In genomic region chr13:53898351-53898750, GRCm38 (mm10) we compare ENCODE assay signal across 21 mouse cellular contexts.
DNase-seq lines count a peak whose midpoint lies in the region; ATAC-seq and TF ChIP-seq lines count a peak whose summit lies in the region.
"Had no signal": no experiment of that assay in that cellular context is flagged by ENCODE, and none has a peak within 500 bp of the region (broad histone marks: within the 10 kb centered on the region; RNA-seq: fewer than 3 reads in every experiment).

No protein-coding gene starts in this region.

- TF ChIP-seq CTCF in hindbrain, postnatal 0 days (IDR thresholded peaks at IDR 0.05; ENCODE audit: low read depth): no peak
- TF ChIP-seq CTCF in stomach, postnatal 0 days (IDR thresholded peaks at IDR 0.05; ENCODE audit: low read depth): no peak

- no peaks in the 10 kb centered on the region for H3K27me3 ChIP-seq in hindbrain, embryonic 10.5 days (ENCODE audit: insufficient read depth, poor library complexity, severe bottlenecking)
- H3K27me3 ChIP-seq in hindbrain, postnatal 0 days (ENCODE audit: insufficient read depth, low read length): no peaks in the 10 kb centered on the region
- no peaks in the 10 kb centered on the region for H3K27me3 ChIP-seq in kidney, embryonic 15.5 days
- H3K27me3 ChIP-seq in neural tube, embryonic 12.5 days (replicated peaks): no peaks in the 10 kb centered on the region
- no peaks in the 10 kb centered on the region for H3K27me3 ChIP-seq in stomach, postnatal 0 days (ENCODE audit: control insufficient read depth, insufficient read depth, low read length)
- H3K27me3 ChIP-seq: embryonic facial prominence, embryonic 12.5 days; forebrain, embryonic 13.5 days; heart, embryonic 12.5 days had no signal

- H3K9ac ChIP-seq in hindbrain, postnatal 0 days (replicated peaks; ENCODE audit: low read length): no peak overlapping the region
- H3K9ac ChIP-seq in kidney, embryonic 15.5 days: no peak overlapping the region
- H3K9ac ChIP-seq in neural tube, embryonic 12.5 days: no peak overlapping the region
- H3K9ac ChIP-seq in stomach, postnatal 0 days (ENCODE audit: low read length): no peak overlapping the region
- H3K9ac ChIP-seq: embryonic facial prominence, embryonic 12.5 days; forebrain, embryonic 13.5 days; heart, embryonic 12.5 days had no signal

- DNase-seq in hindbrain, embryonic 10.5 days (ENCODE audit: low spot score): no peak
- no peak for DNase-seq in hindbrain, postnatal 0 days (ENCODE audit: low spot score)
- DNase-seq in kidney, adult 18-20 months: no peak
- DNase-seq in neural tube, embryonic 10.5 days (ENCODE audit: extremely low spot score, low spot score): no peak
- DNase-seq in stomach, postnatal 0 days (ENCODE audit: low spot score): no peak
- DNase-seq in gastrocnemius, postnatal 10 days: no peak
- DNase-seq: adrenal gland, postnatal 25 days; cerebellum, adult 18-20 months; cerebellum, postnatal 14 days; gastrocnemius, adult 2 months; heart, postnatal 14 days; lung, postnatal 10 days; midbrain, embryonic 14.5 days; right cerebral cortex, adult 18-20 months; right cerebral cortex, postnatal 4 days had no signal

- H3K4me1 ChIP-seq in hindbrain, embryonic 10.5 days (replicated peaks): peaks cover 18% of the 10 kb centered on the region
- no peaks in the 10 kb centered on the region for H3K4me1 ChIP-seq in hindbrain, postnatal 0 days (ENCODE audit: insufficient read depth, low read length)
- 0 out of 2 replicates have a peak, but pooled peaks cover 5% of the 10 kb centered on the region for H3K4me1 ChIP-seq in kidney, embryonic 15.5 days
- 0 out of 2 replicates have a peak, but pooled peaks cover 5% of the 10 kb centered on the region for H3K4me1 ChIP-seq in neural tube, embryonic 12.5 days
- no peaks in the 10 kb centered on the region for H3K4me1 ChIP-seq in stomach, postnatal 0 days (replicated peaks; ENCODE audit: control insufficient read depth, insufficient read depth)
- H3K4me1 ChIP-seq: embryonic facial prominence, embryonic 12.5 days had no signal

- no peak for ATAC-seq in hindbrain, postnatal 0 days
- ATAC-seq in kidney, embryonic 15.5 days (replicated peaks; ENCODE audit: low FRiP score): no peak
- ATAC-seq in neural tube, embryonic 12.5 days (ENCODE audit: low FRiP score, low read depth): no peak
- ATAC-seq in stomach, postnatal 0 days (ENCODE audit: low FRiP score, low TSS enrichment): no peak
- ATAC-seq: forebrain, embryonic 13.5 days had no signal

- H3K4me2 ChIP-seq in hindbrain, postnatal 0 days (ENCODE audit: low read depth, low read length): no peak overlapping the region
- H3K4me2 ChIP-seq in kidney, embryonic 15.5 days: peak overlapping the region; percentile 26
- 0 out of 2 replicates have a peak overlapping the region, but pooled peaks have one; percentile 18 for H3K4me2 ChIP-seq in neural tube, embryonic 12.5 days (replicated peaks)
- H3K4me2 ChIP-seq in stomach, postnatal 0 days (replicated peaks; ENCODE audit: low read depth): 0 out of 2 replicates have a peak overlapping the region, but pooled peaks have one; percentile 8
- H3K4me2 ChIP-seq: embryonic facial prominence, embryonic 12.5 days; forebrain, embryonic 13.5 days; heart, embryonic 12.5 days had no signal

- peaks cover 3% of the 10 kb centered on the region; the same call in 1 of the 2 replicates for H3K9me3 ChIP-seq in hindbrain, embryonic 10.5 days
- no peaks in the 10 kb centered on the region for H3K9me3 ChIP-seq in hindbrain, postnatal 0 days (ENCODE audit: low read length)
- peaks cover 4% of the 10 kb centered on the region; the same call in 1 of the 2 replicates for H3K9me3 ChIP-seq in kidney, embryonic 15.5 days (replicated peaks)
- 0 out of 2 replicates have a peak, but pooled peaks cover 4% of the 10 kb centered on the region for H3K9me3 ChIP-seq in neural tube, embryonic 12.5 days
- no peaks in the 10 kb centered on the region for H3K9me3 ChIP-seq in stomach, postnatal 0 days (ENCODE audit: control insufficient read depth, low read length)
- H3K9me3 ChIP-seq: embryonic facial prominence, embryonic 12.5 days; forebrain, embryonic 13.5 days had no signal

- no peak overlapping the region for H3K4me3 ChIP-seq in hindbrain, embryonic 10.5 days
- no peak overlapping the region for H3K4me3 ChIP-seq in hindbrain, postnatal 0 days (ENCODE audit: low read length)
- H3K4me3 ChIP-seq in kidney, embryonic 15.5 days (replicated peaks): no peak overlapping the region
- no peak overlapping the region for H3K4me3 ChIP-seq in neural tube, embryonic 12.5 days
- no peak overlapping the region for H3K4me3 ChIP-seq in stomach, postnatal 0 days (ENCODE audit: low read depth, low read length)
- H3K4me3 ChIP-seq: embryonic facial prominence, embryonic 12.5 days; forebrain, embryonic 13.5 days; gastrocnemius, adult 2 months; heart, embryonic 12.5 days; layer of hippocampus, adult 2 months had no signal

- 59% methylated on average over 10 of the region's 10 CpGs for WGBS in hindbrain, embryonic 10.5 days
- WGBS in hindbrain, postnatal 0 days: 55% methylated on average over 10 of the region's 10 CpGs
- WGBS in kidney, embryonic 15.5 days: 45% methylated on average over 10 of the region's 10 CpGs
- 44% methylated on average over 10 of the region's 10 CpGs for WGBS in neural tube, embryonic 12.5 days
- 50% methylated on average over 10 of the region's 10 CpGs for WGBS in stomach, postnatal 0 days

- H3K27ac ChIP-seq in hindbrain, embryonic 10.5 days: peak overlapping the region; percentile 6; the same call in 1 of the 2 replicates
- H3K27ac ChIP-seq in hindbrain, postnatal 0 days: no peak overlapping the region
- H3K27ac ChIP-seq in kidney, embryonic 15.5 days: no peak overlapping the region
- H3K27ac ChIP-seq in neural tube, embryonic 12.5 days: no peak overlapping the region
- no peak overlapping the region for H3K27ac ChIP-seq in stomach, postnatal 0 days (replicated peaks)
- H3K27ac ChIP-seq: embryonic facial prominence, embryonic 12.5 days; forebrain, embryonic 13.5 days; gastrocnemius, adult 2 months; layer of hippocampus, adult 2 months had no signal

- no peaks in the 10 kb centered on the region for H3K36me3 ChIP-seq in hindbrain, embryonic 10.5 days
- H3K36me3 ChIP-seq in hindbrain, postnatal 0 days (ENCODE audit: insufficient read depth, low read length): no peaks in the 10 kb centered on the region
- no peaks in the 10 kb centered on the region for H3K36me3 ChIP-seq in kidney, embryonic 15.5 days
- H3K36me3 ChIP-seq in neural tube, embryonic 12.5 days: no peaks in the 10 kb centered on the region
- no peaks in the 10 kb centered on the region for H3K36me3 ChIP-seq in stomach, postnatal 0 days (ENCODE audit: control insufficient read depth, insufficient read depth, low read length)
- H3K36me3 ChIP-seq: embryonic facial prominence, embryonic 12.5 days; heart, embryonic 12.5 days had no signal

- TF ChIP-seq EP300 in stomach, postnatal 0 days (optimal IDR thresholded peaks at IDR 0.05): no peak
